Mouse (Mus musculus): ENCODE measurements around the gene Cdk9. TPM values are rescaled to one million over a fixed set of nuclear protein-coding genes. Genes with fewer than 3 reads are reported as not detected.

Gene Cdk9
- polyA plus RNA-seq, 1 experiment from 2014 or later = 82.7 TPM

MicroRNAs within 50 kb of the gene (microRNA counts, 519-probe panel; counts per million panel counts)
- microRNA mmu-miR-2861 = 1,142 counts per million, percentile 8 among the panel's probes with 10 or more counts

Small RNA genes lying within 50 kb of the gene (microRNA-seq; reads per million reads assigned to microRNA genes)
- gene Gm47291 (not detected), gene Mir2861 (not detected), gene Mir3960 (not detected), gene Mir8093 (not detected)

Other genes starting within 250 kb of the Cdk9 start
- gene Fam102a, start 177.7 kb downstream of the Cdk9 start, polyA plus RNA-seq (2015; fragmentation: Nextera tagmentation; extraction: Ambion mirVana) = 11.4 and 12.8 TPM in 2 replicates
- 104 and 106 TPM in 2 replicates for gene Dpm2, start 142.2 kb downstream of the Cdk9 start, polyA plus RNA-seq (2015; fragmentation: Nextera tagmentation; extraction: Ambion mirVana)
- 0.56 and 0.67 TPM in 2 replicates for gene Pip5kl1, start 138.3 kb downstream of the Cdk9 start, polyA plus RNA-seq (2015; fragmentation: Nextera tagmentation; extraction: Ambion mirVana)
- gene 9430097D07Rik, start 137.4 kb downstream of the Cdk9 start, polyA plus RNA-seq (2015; fragmentation: Nextera tagmentation; extraction: Ambion mirVana) = 0.10 and 0.15 TPM in 2 replicates
- 19.8 and 22.9 TPM in 2 replicates for gene St6galnac4, start 126.0 kb downstream of the Cdk9 start, polyA plus RNA-seq (2015; fragmentation: Nextera tagmentation; extraction: Ambion mirVana)
- 17.1 and 18.5 TPM in 2 replicates for gene St6galnac6, start 113.4 kb downstream of the Cdk9 start, polyA plus RNA-seq (2015; fragmentation: Nextera tagmentation; extraction: Ambion mirVana)
- 27.4 and 60.2 TPM in 2 replicates for gene Ak1, start 91.3 kb downstream of the Cdk9 start, polyA plus RNA-seq (2015; fragmentation: Nextera tagmentation; extraction: Ambion mirVana)
- gene Eng, start 66.5 kb downstream of the Cdk9 start, polyA plus RNA-seq (2015; fragmentation: Nextera tagmentation; extraction: Ambion mirVana) = 63.6 and 64.5 TPM in 2 replicates
- gene Fpgs, start 8.9 kb downstream of the Cdk9 start, polyA plus RNA-seq (2015; fragmentation: Nextera tagmentation; extraction: Ambion mirVana) = 28.3 and 30.6 TPM in 2 replicates
- 26.8 and 27.4 TPM in 2 replicates for gene Sh2d3c, start 8.0 kb upstream of the Cdk9 start, polyA plus RNA-seq (2015; fragmentation: Nextera tagmentation; extraction: Ambion mirVana)
- 0.20 and 0.28 TPM in 2 replicates for gene 6330409D20Rik, start 27.9 kb upstream of the Cdk9 start, polyA plus RNA-seq (2015; fragmentation: Nextera tagmentation; extraction: Ambion mirVana)
- gene Tor2a, start 44.2 kb upstream of the Cdk9 start, polyA plus RNA-seq (2015; fragmentation: Nextera tagmentation; extraction: Ambion mirVana) = 59.2 and 67.0 TPM in 2 replicates
- 0.12 and 0.21 TPM in 2 replicates for gene Ttc16, start 62.6 kb upstream of the Cdk9 start, polyA plus RNA-seq (2015; fragmentation: Nextera tagmentation; extraction: Ambion mirVana)
- gene Ptrh1, start 62.7 kb upstream of the Cdk9 start, polyA plus RNA-seq (2015; fragmentation: Nextera tagmentation; extraction: Ambion mirVana) = 3.9 and 6.7 TPM in 2 replicates
- 0.10 and 0.41 TPM in 2 replicates for gene Cfap157, start 71.4 kb upstream of the Cdk9 start, polyA plus RNA-seq (2015; fragmentation: Nextera tagmentation; extraction: Ambion mirVana)
- 20.8 and 23.2 TPM in 2 replicates for gene Stxbp1, start 134.2 kb upstream of the Cdk9 start, polyA plus RNA-seq (2015; fragmentation: Nextera tagmentation; extraction: Ambion mirVana)
- 108 and 139 TPM in 2 replicates for gene Fam129b, start 163.0 kb upstream of the Cdk9 start, polyA plus RNA-seq (2015; fragmentation: Nextera tagmentation; extraction: Ambion mirVana)
- gene Rpl12, start 248.5 kb upstream of the Cdk9 start, polyA plus RNA-seq (2015; fragmentation: Nextera tagmentation; extraction: Ambion mirVana) = 124 and 174 TPM in 2 replicates
- gene Lrsam1, start 248.5 kb upstream of the Cdk9 start, polyA plus RNA-seq (2015; fragmentation: Nextera tagmentation; extraction: Ambion mirVana) = 10.4 and 11.2 TPM in 2 replicates

All from stomach, embryonic 16.5 days (tissue).